Mouse (Mus musculus) large intestine, adult 2 months (tissue): ENCODE measurements around the gene Pgpep1l. TPM values are rescaled to one million over a fixed set of nuclear protein-coding genes. Genes with fewer than 3 reads are reported as not detected.

Experiments used
- DNase-seq: peaks from one replicate; pipeline ENCODE4 v3.0.0-alpha.2; 2012; ENCODE audit warnings: low read depth, low spot score
- WGBS: fragments of 180-500 bp; shearing (Covaris S2); methylation state at CpG from one replicate; pipeline ENCODE4 v1.1.7; 2018; 5-methylcytosine and 5-hydroxymethylcytosine counted together
- polyA plus RNA-seq: library from polyadenylated mRNA; depleted of rRNA; stranded (reverse); fragments of >200 nt; gene quantifications from 2 replicates; pipeline ENCODE4 v1.2.3, GENCODE M21; 2012

Pgpep1l gene
- polyA plus RNA-seq, 1 experiment: not detected

GRCm38 (mm10) chr7:68227621-68228020 lies 36.4 kb downstream of the Pgpep1l start:
- WGBS: 87% methylated on average over 4 of the region's 4 CpGs
- DNase-seq: no peak

GRCm38 (mm10) chr7:68227021-68227420 lies 37.0 kb downstream of the Pgpep1l start:
- DNase-seq: no peak
- 92% methylated on average over 11 of the region's 11 CpGs for whole genome bisulfite sequencing

GRCm38 (mm10) chr7:68225427-68226054 lies 38.5 kb downstream of the Pgpep1l start:
- DNase-seq: no peak
- 88% methylated on average over 9 of the region's 9 CpGs for WGBS

GRCm38 (mm10) chr7:68224006-68224405 lies 40.0 kb downstream of the Pgpep1l start:
- WGBS: 84% methylated on average over 5 of the region's 5 CpGs
- DNase-seq: no peak

GRCm38 (mm10) chr7:68223356-68223808 lies 40.7 kb downstream of the Pgpep1l start:
- 64% methylated on average over 13 of the region's 13 CpGs for WGBS
- no peak for DNase-seq

GRCm38 (mm10) chr7:68221677-68222230 lies 42.3 kb downstream of the Pgpep1l start:
- DNase-seq: no peak
- WGBS: 60% methylated on average over 9 of the region's 9 CpGs

GRCm38 (mm10) chr7:68218879-68219278 lies 45.2 kb downstream of the Pgpep1l start:
- no peak for DNase-seq
- WGBS: 89% methylated on average over 11 of the region's 11 CpGs

- WGBS: 81% methylated on average over 18 of the region's 18 CpGs
- DNase-seq: no peak
Observed at GRCm38 (mm10) chr7:68215522-68216070, 48.4 kb downstream of the Pgpep1l start.

GRCm38 (mm10) chr7:68213842-68214241 lies 50.2 kb downstream of the Pgpep1l start:
- 77% methylated on average over 5 of the region's 5 CpGs for WGBS
- DNase-seq: no peak

GRCm38 (mm10) chr7:68211883-68212282 lies 52.1 kb downstream of the Pgpep1l start:
- DNase-seq: no peak
- 67% methylated on average over 7 of the region's 7 CpGs for WGBS

- no peak for DNase-seq
- 73% methylated on average over 4 of the region's 4 CpGs for WGBS
Observed at GRCm38 (mm10) chr7:68210417-68210816, 53.6 kb downstream of the Pgpep1l start.

GRCm38 (mm10) chr7:68209039-68209438 lies 55.0 kb downstream of the Pgpep1l start:
- 83% methylated on average over 6 of the region's 6 CpGs for WGBS
- DNase-seq: no peak

- 91% methylated on average over 8 of the region's 8 CpGs for WGBS
- no peak for DNase-seq
Observed at GRCm38 (mm10) chr7:68205776-68206427, 58.1 kb downstream of the Pgpep1l start.

- DNase-seq: no peak
- WGBS: 95% methylated on average over 7 of the region's 7 CpGs
Observed at GRCm38 (mm10) chr7:68199609-68200008, 64.4 kb downstream of the Pgpep1l start.

GRCm38 (mm10) chr7:68193958-68194695 lies 69.9 kb downstream of the Pgpep1l start:
- no peak for DNase-seq
- WGBS: 81% methylated on average over 15 of the region's 15 CpGs

- WGBS: 92% methylated on average over 13 of the region's 13 CpGs
- no peak for DNase-seq
Observed at GRCm38 (mm10) chr7:68189691-68190456, 74.2 kb downstream of the Pgpep1l start.

- no peak for DNase-seq
- 85% methylated on average over 6 of the region's 6 CpGs for WGBS
Observed at GRCm38 (mm10) chr7:68189211-68189610, 74.8 kb downstream of the Pgpep1l start.
